Mouse (Mus musculus): ENCODE measurements around the gene Aloxe3.

DNA sequence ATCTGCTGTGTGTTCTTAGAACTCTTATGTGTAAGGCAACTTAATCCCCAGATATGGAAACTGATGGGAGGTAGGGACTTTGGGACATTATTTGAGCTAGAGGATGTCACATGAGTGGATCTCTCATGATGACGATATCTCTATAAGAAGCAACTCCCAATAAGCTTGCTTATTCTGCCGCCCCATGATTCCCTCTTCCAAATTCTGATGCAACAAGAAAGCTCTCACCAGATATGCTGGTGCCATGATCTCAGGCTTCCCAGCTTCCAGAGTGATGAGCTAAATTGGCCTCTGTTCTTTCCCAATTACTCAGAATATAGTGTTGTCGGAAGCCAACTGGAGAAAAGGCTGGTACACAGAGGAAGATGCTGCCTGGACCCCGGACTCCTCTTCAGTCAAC, 13.8 kb upstream of the Aloxe3 start:
- TF ChIP-seq CTCF (IDR thresholded peaks at IDR 0.05; ENCODE audit: extremely low read depth, insufficient read length, insufficient replicate concordance, low read depth, low read length) (no peak), POLR2A (IDR thresholded peaks at IDR 0.05; ENCODE audit: low read depth, low read length) (no peak)
